Mouse (Mus musculus) embryonic fibroblast, embryonic 13.5 days (primary cell): Measurements from ENCODE around the gene Dnmbp.

Experiments used
- CTCF ChIP-seq: IDR thresholded peaks from 2 replicates; pipeline ENCODE4 v1.5.1; 2011; ENCODE audit warnings: mild to moderate bottlenecking, control low read depth, low read length, moderate library complexity, borderline replicate concordance; ENCODE audit not compliant: insufficient read depth
- POLR2A ChIP-seq: IDR thresholded peaks from 2 replicates; pipeline ENCODE4 v1.6.1; 2011; ENCODE audit warnings: low read depth, mild to moderate bottlenecking, control low read depth, low read length, moderate library complexity

DNA sequence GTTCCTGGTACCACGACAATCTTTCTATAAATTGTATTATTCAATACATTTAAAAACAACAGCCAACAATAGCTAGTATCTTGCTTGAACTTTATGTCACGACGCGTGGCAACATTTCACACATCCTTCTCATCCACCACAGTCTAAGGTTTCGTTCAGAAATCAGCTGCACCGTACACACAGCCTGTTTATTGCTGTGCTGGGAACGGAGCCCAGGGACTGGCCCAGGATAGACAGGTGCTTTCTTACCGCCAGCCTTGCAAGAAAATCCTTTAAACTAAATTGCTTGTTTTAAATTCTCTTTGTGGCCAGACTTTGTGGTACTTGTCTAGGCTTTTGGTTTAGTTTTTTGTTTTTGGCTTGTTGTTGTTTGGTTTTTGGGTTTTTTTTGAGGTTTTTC lies 62.6 kb downstream of the Dnmbp start:
- TF ChIP-seq POLR2A (no peak), CTCF (no peak)
